Mouse (Mus musculus): ENCODE results near the gene Hist2h3c2.
"Not testable (repeated sequence)": the region's sequence is repeated elsewhere in the genome, so short reads cannot be mapped to it uniquely, and the experiment has no call there.

Gene Hist2h3c2

GRCm38 (mm10) chr3:96231758-96232120 is 7.2 kb downstream of the Hist2h3c2 start:
- DNase-seq = no peak

GRCm38 (mm10) chr3:96230910-96231757 is 7.8 kb downstream of the Hist2h3c2 start:
- no peak for DNase-seq

- no peak for DNase-seq
These were observed 8.5 kb downstream of the Hist2h3c2 start for GRCm38 (mm10) chr3:96230404-96230803.

GRCm38 (mm10) chr3:96228828-96229227 is 10.1 kb downstream of the Hist2h3c2 start:
- DNase-seq = no peak

DNA sequence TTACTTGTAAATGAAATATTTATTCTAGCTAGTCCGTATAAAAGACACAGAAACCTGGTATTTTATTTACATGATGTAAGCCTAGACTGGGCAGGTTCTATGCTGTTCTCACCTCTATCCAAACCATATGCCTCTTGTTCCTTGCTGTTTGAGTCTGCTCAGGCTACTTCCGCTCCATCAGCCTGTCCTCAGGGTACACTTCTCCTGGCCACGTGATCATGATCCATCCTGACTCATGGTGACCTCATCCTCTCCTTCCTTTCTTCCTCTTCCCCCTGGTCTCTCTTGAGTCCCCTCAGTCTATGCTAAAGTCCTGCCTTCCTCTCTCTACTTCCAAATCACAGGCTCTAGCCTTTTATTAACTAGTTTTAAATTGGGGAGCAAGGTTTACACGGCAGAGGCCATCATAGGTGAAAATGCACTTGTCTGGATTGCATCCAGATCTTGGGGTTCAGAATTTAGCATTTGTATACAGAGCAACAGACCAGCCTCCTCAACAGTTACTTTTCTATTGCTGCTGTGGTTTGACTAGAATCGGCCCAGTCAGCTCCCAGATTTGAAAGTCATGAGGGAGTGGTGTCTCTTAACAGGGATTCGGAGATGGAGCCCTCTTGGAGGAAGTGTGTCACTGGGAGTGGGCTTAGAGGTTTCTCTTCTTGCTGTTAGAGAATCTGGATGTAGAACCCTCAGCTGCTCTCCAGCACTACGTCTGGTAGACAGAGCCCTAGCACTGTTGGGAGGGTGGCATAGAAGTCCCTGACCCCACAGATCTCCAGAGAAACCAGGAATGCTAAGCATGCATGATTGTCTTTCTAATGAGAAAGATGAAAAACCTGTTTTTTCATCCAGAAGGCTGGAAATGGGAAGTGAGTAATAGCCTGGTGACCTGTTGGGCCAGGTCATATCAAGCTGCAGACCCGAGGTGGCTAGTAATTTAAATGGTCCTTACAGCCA is 12.0 kb downstream of the Hist2h3c2 start:
- no peak for DNase-seq

- no peak for DNase-seq
These were observed 13.5 kb downstream of the Hist2h3c2 start for GRCm38 (mm10) chr3:96225421-96225820.

DNA sequence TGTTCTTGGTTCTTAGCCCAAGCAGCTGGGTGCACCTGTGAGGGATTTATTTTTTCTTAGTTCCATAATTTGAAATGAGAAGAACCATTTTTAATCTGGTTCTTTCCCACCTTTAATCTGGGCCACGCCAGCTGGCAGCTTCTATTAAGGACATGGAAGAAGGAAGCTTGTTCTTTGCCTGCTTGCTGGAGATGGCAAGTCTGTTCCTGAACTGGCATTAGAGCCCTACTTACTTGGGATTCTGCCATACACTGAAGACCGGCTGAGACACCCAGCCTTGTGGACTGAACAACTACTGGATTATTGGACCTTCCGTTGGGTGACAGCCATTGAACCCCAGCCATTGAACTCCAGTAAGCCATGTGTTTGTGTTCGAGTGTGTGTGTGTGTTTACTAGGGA is 16.2 kb downstream of the Hist2h3c2 start:
- no peak for DNase-seq

GRCm38 (mm10) chr3:96221640-96222038 is 17.3 kb downstream of the Hist2h3c2 start:
- peak; percentile 21 for DNase-seq

DNA sequence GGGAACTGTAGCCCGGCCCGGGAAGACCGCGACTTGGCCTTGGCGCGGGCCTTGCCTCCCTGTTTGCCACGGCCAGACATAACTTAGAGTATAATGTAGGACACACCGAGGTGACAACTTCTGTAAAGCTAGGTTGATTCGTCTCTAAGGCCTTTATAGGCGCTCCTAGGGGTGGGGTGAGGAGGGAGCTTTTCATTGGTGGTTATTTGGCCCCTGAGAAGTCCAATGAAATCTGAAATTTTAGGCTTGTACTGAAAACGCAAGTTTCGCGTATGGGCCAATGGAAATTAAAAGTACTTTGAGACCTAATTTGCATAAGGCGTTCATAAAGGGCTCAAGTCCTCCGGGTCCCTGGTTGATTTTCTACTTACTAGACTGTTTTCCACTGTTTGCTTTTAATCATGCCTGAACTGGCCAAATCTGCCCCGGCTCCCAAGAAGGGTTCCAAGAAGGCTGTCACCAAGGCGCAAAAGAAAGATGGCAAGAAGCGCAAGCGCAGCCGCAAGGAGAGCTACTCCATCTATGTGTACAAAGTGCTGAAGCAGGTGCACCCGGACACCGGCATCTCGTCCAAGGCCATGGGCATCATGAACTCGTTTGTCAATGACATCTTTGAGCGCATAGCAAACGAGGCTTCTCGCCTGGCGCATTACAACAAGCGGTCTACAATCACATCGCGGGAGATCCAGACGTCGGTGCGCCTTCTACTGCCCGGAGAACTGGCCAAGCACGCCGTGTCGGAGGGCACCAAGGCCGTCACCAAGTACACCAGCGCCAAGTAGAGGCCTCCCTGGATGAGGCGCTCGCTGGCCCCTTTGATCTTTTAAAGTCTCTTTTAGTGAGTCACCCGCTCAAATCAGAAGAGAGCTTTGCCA is 17.9 kb downstream of the Hist2h3c2 start, which contains the start of the genes Hist2h2ac and Hist2h2be:
Gene Hist2h2ac (minus strand): TSS at position 116 of the 875 bp plus-strand sequence.
Gene Hist2h2be (plus strand): TSS at position 355 of the 875 bp plus-strand sequence.
- peak; percentile 91 for DNase-seq

DNA sequence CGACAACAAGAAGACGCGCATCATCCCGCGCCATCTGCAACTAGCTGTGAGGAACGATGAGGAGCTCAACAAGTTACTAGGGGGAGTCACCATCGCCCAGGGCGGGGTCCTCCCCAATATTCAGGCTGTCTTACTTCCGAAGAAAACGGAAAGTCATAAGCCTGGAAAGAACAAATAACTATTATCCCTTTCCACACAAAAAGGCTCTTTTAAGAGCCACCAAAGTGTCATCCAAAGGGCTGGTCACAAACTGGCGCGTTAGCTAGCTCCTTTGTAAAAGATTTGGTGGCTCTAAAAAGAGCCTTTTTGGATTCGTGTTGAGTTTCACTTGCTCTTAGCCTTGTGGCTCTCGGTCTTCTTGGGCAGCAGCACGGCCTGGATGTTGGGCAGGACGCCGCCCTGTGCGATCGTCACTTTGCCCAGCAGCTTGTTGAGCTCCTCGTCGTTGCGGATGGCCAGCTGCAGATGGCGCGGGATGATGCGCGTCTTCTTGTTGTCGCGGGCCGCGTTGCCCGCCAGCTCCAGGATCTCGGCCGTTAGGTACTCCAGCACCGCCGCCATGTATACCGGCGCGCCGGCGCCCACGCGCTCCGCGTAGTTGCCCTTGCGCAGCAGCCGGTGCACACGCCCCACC is 18.7 kb downstream of the Hist2h3c2 start:
- not testable (repeated sequence) for DNase-seq

DNA sequence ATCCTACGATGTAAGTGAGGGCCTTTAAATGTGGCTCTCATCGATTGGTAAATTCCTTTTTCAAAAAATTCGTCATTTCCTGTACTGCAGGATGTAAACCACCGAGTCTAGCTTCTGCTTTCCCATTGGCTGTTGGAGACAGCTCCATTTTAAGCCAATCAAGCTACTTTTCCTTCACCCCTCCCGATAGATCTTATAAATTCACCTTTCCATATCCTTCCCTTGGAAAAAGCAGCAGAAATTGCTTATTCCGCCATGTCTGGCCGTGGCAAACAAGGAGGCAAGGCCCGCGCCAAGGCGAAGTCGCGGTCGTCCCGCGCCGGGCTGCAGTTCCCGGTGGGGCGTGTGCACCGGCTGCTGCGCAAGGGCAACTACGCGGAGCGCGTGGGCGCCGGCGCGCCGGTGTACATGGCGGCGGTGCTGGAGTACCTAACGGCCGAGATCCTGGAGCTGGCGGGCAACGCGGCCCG is 19.2 kb downstream of the Hist2h3c2 start, which contains the start of the genes Bola1 and Hist2h2ab:
Gene Bola1 (minus strand): TSS at position 49 of the 470 bp plus-strand sequence.
Gene Hist2h2ab (plus strand): TSS at position 205 of the 470 bp plus-strand sequence.
- DNase-seq = peak; percentile 86

- DNase-seq = peak; percentile 58
These were observed 19.7 kb downstream of the Hist2h3c2 start for GRCm38 (mm10) chr3:96219191-96219641.

GRCm38 (mm10) chr3:96209242-96209641 is 29.7 kb downstream of the Hist2h3c2 start:
- peak; percentile 23 for DNase-seq

DNA sequence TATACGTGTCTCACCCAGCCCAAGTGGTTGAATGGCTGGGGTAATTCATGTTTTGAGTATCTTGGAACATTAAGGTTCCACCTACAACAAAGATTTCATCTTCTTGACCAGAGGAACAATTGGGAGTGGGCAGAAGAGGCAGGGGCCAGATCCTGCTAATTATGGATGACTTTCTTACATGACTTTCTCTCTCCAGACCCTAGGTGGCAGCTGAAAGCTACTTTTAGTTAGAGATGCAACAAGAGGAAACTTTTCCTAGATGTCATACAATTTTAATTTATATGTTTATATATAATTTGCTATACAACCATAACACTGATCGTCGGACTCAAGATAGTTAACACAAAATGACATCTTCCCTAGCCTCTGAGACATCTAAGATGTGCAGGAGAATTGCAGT is 31.1 kb downstream of the Hist2h3c2 start:
- DNase-seq = no peak

DNA sequence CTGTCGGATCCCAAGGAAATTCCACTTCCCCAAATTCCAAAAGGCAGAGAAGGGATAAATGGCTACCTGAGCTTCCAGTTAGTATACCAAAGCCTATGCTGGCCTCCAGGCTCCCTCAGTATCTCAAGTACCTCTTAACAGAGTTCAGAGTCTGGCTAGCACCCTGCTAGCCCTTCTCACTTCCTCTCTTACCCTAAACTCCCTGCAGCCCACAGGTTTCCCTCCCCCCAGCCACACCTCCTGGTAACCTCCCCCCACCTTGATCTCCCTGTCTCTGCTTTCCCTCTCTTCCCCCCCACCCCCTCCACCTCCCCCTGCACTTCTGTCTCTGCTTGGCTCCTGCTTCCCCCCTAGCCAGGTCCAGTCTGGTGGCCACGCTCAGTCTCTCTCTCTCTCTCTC is 39.2 kb downstream of the Hist2h3c2 start:
- DNase-seq = no peak

DNA sequence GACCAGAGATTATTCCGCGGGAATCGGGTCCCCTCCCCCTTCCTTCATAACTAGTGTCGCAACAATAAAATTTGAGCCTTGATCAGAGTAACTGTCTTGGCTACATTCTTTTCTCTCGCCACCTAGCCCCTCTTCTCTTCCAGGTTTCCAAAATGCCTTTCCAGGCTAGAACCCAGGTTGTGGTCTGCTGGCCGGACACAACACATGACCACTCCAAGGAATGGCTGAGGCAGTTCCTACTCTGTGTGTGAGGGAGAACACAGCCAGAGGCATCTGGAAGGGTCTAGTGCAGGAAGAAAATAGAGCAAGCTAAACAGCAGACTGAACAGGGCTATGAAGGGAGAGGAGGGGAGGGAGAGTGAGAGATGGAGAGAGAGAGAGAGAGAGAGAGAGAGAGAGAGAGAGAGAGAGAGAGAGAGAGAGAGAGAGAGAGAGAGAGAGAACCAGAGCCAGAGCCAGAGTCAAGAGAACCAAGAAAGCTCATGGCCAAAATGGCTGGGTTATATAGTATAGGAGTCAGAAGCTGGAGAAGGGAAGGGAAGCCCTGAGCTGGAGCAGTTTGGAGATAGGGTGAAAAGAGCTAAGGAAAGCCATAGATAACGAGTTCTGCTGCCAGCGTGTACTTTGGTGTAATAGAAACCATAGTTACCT is 40.2 kb downstream of the Hist2h3c2 start:
- not testable (repeated sequence) for DNase-seq

- peak; percentile 22 for DNase-seq
These were observed 40.7 kb downstream of the Hist2h3c2 start for GRCm38 (mm10) chr3:96198181-96198580.

DNA sequence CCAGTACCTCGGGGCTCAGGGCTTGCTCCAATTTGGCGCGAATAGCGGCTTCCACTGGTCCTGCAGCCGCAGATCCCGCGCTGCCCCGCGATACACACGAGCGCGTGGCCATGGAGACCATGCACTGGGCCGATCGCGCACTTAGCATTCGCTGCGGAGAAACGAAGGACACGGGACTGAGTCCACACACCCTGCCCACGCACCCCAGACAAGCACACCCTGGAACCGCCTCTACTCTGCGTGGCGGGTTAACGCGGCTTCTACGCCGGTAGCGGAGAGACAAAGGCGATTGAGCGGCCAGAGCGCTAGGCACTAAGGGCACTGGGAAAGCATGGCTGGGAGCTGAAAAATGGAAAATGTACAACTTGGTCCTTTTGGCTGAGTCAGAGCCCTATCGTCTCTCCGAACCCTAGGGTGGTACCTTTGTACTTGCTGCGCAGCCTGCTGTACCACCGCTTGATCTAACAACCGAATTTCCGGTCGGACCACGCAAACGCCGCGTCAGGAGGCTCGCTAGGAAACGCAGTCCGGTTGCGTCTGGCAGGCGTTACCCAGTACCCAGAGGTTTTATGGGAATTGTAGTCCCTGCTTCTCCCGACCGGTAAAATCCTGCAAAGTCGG is 41.7 kb downstream of the Hist2h3c2 start:
- DNase-seq = peak; percentile 88

GRCm38 (mm10) chr3:96196437-96197128 is 42.3 kb downstream of the Hist2h3c2 start:
- DNase-seq = no peak

Data from kidney, adult 18-20 months (tissue).